Mouse (Mus musculus) forelimb bud, embryonic 11.5 days (tissue): ENCODE data around the gene Magea1.
"Not testable (repeated sequence)": the region's sequence is repeated elsewhere in the genome, so short reads cannot be mapped to it uniquely, and the experiment has no call there.

Experiments used
- DNase-seq: peaks from one replicate; pipeline ENCODE4 v3.0.0-alpha.2; 2012; ENCODE audit warnings: low read depth, low spot score

Magea1 gene

GRCm38 (mm10) chrX:155089693-155090092 is at the start of gene Magea1:
Gene Magea1 (minus strand): TSS chrX:155089793.
- not testable (repeated sequence) for DNase-seq

- DNase-seq: not testable (repeated sequence)
These were observed 38.7 kb upstream of the Magea1 start, which contains the start of gene Cldn34b2 for GRCm38 (mm10) chrX:155128312-155128711. Gene Cldn34b2 (minus strand): TSS chrX:155128412.

- DNase-seq: no peak
These were observed 8.4 kb upstream of the Magea1 start for GRCm38 (mm10) chrX:155098024-155098423.

GRCm38 (mm10) chrX:155093566-155093965 is 4.0 kb upstream of the Magea1 start, which contains the start of gene Magea2:
Gene Magea2 (minus strand): TSS chrX:155093666.
- DNase-seq: not testable (repeated sequence)

GRCm38 (mm10) chrX:155063045-155063444 is 26.5 kb downstream of the Magea1 start, which contains the start of gene Magea5:
Gene Magea5 (minus strand): TSS chrX:155063145.
- DNase-seq: not testable (repeated sequence)
